8 mouse cellular contexts compared by ENCODE assay signal in genomic region chr5:134544516-134545241, GRCm38 (mm10). TPM values are rescaled to one million over a fixed set of nuclear protein-coding genes. Genes with fewer than 3 reads are reported as not detected.
A peak's percentile ranks its signal among the peaks of the same experiment; 100 is the strongest.
DNase-seq lines count a peak whose midpoint lies in the region; ATAC-seq lines count a peak whose summit lies in the region.

No protein-coding gene starts in this region.

- intact Hi-C loops in left cerebral cortex, postnatal 36 days (cut with DNase I), result no loop called here

- ATAC-seq in monocyte, adult 5-6 weeks (replicated peaks; ENCODE audit: insufficient number of reproducible peaks, low FRiP score, low TSS enrichment, poor library complexity, severe bottlenecking), result no peak

- DNase-seq in adrenal gland, postnatal 14 days, result peak; percentile 58
- no peak for DNase-seq in adrenal gland, adult 18-20 months (ENCODE audit: low spot score in 2 of 2)
- peak; percentile 70 to 76 for DNase-seq in left cerebral cortex, adult 18-20 months (ENCODE audit: low spot score in 2 of 2)
- DNase-seq in left cerebral cortex, adult 11 months (ENCODE audit: low spot score), result no peak
- peak; percentile 49 for DNase-seq in embryo, embryonic 10 days (ENCODE audit: low spot score)
- peak; percentile 59 to 74 for DNase-seq in left cerebral cortex, postnatal 36 days (ENCODE audit: low spot score in 2 of 2)
- no peak for DNase-seq in thymus, postnatal 14 days

RNA-seq across cellular contexts. Expression of gene Clip2, which starts 7.6 kb away (rescaled TPM):
- total RNA-seq in adrenal gland, postnatal 14 days (2021), result 23.4 and 25.3 TPM in 2 replicates
- total RNA-seq in adrenal gland, adult 18-20 months (2021), result 10 to 100 TPM; 16.7 to 17.7 TPM
- total RNA-seq in left cerebral cortex, adult 18-20 months (2021), result 100 to 1,000 TPM; 116 to 119 TPM
- total RNA-seq in left cerebral cortex, postnatal 36 days (2021), result 100 to 1,000 TPM; 111 TPM
- 18.2 to 30.1 TPM (median 20.4 TPM) in 3 replicates for total RNA-seq in monocyte, adult 5-6 weeks (2017)

RNA-seq across cellular contexts. Expression of gene Syna, which starts 15.3 kb away (rescaled TPM):
- total RNA-seq in adrenal gland, postnatal 14 days (2021), result not detected in 2 replicates
- not detected for total RNA-seq in adrenal gland, adult 18-20 months (2021)
- under 1 TPM in 1 of 2 experiments, not detected in 1; 0.21 TPM for total RNA-seq in left cerebral cortex, adult 18-20 months (2021)
- under 1 TPM; 0.15 to 0.18 TPM for total RNA-seq in left cerebral cortex, postnatal 36 days (2021)
- not detected in 3 replicates for total RNA-seq in monocyte, adult 5-6 weeks (2017)

RNA-seq across cellular contexts. Expression of gene Rfc2, which starts 36.5 kb away (rescaled TPM):
- 47.2 and 51.2 TPM in 2 replicates for total RNA-seq in adrenal gland, postnatal 14 days (2021)
- 10 to 100 TPM; 34.8 to 37.4 TPM for total RNA-seq in adrenal gland, adult 18-20 months (2021)
- 10 to 100 TPM; 54.9 to 64.6 TPM for total RNA-seq in left cerebral cortex, adult 18-20 months (2021)
- 10 to 100 TPM; 54.7 to 66.9 TPM for total RNA-seq in left cerebral cortex, postnatal 36 days (2021)
- total RNA-seq in monocyte, adult 5-6 weeks (2017), result 50.7 to 69.7 TPM (median 58.7 TPM) in 3 replicates

Comparison
In these comparisons a context has a peak if more than half of its experiments do, and no peak if none do; other contexts are left out.
1. DNase-seq: peak in adrenal gland, postnatal 14 days (single experiment), left cerebral cortex, adult 18-20 months (2 of 2), embryo, embryonic 10 days (single experiment) and left cerebral cortex, postnatal 36 days (2 of 2); none in adrenal gland, adult 18-20 months (0 of 2), left cerebral cortex, adult 11 months (single experiment) and thymus, postnatal 14 days (single experiment).